Mouse (Mus musculus): ENCODE results near the gene Rcn3. TPM values are rescaled to one million over a fixed set of nuclear protein-coding genes. Genes with fewer than 3 reads are reported as not detected.

The Rcn3 gene
- polyA plus RNA-seq, 1 experiment from 2014 or later: 388 TPM

DNA sequence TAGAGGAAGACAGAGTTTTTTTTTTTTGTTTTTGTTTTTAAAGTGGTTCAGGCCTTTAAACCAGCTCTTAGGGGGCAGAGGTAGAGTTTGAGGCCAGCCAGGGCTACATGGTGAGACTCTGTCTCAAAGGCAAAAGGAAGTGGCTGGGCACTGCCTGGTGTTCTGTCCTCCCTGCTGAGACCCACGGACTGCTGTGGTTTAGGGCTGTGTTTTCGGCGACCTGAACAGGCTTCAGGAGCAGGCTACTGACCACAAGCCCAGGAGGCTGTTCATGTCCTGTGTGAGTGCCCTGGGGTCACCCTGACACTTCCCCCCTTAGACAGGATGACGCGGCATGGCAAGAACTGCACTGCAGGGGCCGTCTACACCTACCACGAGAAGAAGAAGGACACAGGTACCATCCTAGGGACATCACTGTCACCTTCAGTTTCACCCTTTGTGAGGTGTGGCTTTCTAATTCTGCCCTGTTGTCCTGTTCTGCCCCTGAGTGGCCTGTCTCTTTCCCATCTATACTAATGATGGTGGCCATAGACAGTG, 18.8 kb downstream of the Rcn3 start:
- H3K9ac ChIP-seq (ENCODE audit: low read length): no peak overlapping the region
- H3K36me3 ChIP-seq (ENCODE audit: control insufficient read depth, insufficient read depth, low read length): peaks cover 7% of the 10 kb centered on the region; the same call in 1 of the 2 replicates
- H3K27me3 ChIP-seq (ENCODE audit: control insufficient read depth, insufficient read depth, low read length): no peaks in the 10 kb centered on the region
- WGBS: 83% methylated on average over 7 of the region's 7 CpGs
- no peak overlapping the region for H3K27ac ChIP-seq (ENCODE audit: low read length)
- no peaks in the 10 kb centered on the region for H3K4me1 ChIP-seq (ENCODE audit: control insufficient read depth, insufficient read depth, low read length)
- H3K4me3 ChIP-seq (replicated peaks; ENCODE audit: low read length): no peak overlapping the region
- H3K9me3 ChIP-seq (replicated peaks; ENCODE audit: control insufficient read depth, low read length): no peaks in the 10 kb centered on the region
- no peak overlapping the region for H3K4me2 ChIP-seq (ENCODE audit: low read depth, low read length)
- no peak for ATAC-seq (ENCODE audit: insufficient read depth, low FRiP score)

DNA sequence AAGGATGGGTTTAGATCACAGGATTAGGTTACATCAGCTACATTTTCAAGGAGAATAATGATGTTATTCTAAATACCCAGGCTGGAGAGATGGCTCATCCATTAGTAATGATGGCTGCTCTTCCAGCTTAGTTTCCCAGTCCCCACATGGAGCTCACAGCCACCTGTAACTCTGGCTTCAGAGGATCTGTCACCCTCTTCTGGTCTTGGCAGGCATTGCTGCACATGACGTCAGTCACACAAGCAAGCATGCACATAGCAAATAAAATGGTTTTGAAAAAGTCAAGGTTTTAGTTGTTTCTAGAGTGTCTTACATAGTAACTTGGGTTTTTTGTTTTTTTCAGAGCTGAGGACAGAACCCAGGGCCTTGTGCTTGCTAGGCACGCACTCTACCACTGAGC, 19.8 kb downstream of the Rcn3 start:
- ATAC-seq (ENCODE audit: insufficient read depth, low FRiP score): no peak
- no peak overlapping the region for H3K4me3 ChIP-seq (replicated peaks; ENCODE audit: low read length)
- H3K4me1 ChIP-seq (ENCODE audit: control insufficient read depth, insufficient read depth, low read length): no peaks in the 10 kb centered on the region
- peaks cover 7% of the 10 kb centered on the region; the same call in 1 of the 2 replicates for H3K36me3 ChIP-seq (ENCODE audit: control insufficient read depth, insufficient read depth, low read length)
- no peak overlapping the region for H3K27ac ChIP-seq (ENCODE audit: low read length)
- no peaks in the 10 kb centered on the region for H3K9me3 ChIP-seq (replicated peaks; ENCODE audit: control insufficient read depth, low read length)
- no peak overlapping the region for H3K4me2 ChIP-seq (ENCODE audit: low read depth, low read length)
- 80% methylated on average over 2 of the region's 2 CpGs for WGBS
- H3K27me3 ChIP-seq (ENCODE audit: control insufficient read depth, insufficient read depth, low read length): no peaks in the 10 kb centered on the region
- no peak overlapping the region for H3K9ac ChIP-seq (ENCODE audit: low read length)

DNA sequence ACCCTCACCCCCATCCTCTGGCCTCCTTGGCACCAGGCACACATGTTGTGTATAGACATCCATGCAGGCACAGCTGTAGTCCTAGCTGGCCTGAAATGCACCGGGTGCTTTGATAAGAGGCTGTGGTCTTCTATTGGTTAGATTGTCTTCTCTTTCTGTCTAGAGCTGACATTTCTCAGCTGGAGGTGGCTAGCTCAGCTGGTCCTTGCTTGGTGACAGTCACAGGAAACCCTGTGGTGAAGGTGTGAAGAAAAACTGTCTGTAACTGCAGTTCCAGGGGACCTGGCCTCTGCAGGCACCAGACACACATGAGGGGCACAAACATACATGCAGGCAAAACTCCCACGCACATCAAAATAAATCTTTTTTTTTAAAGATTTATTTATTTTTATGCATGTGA, 22.4 kb downstream of the Rcn3 start:
- no peak overlapping the region for H3K27ac ChIP-seq (ENCODE audit: low read length)
- H3K9me3 ChIP-seq (replicated peaks; ENCODE audit: control insufficient read depth, low read length): no peaks in the 10 kb centered on the region
- H3K9ac ChIP-seq (ENCODE audit: low read length): no peak overlapping the region
- no peaks in the 10 kb centered on the region for H3K4me1 ChIP-seq (ENCODE audit: control insufficient read depth, insufficient read depth, low read length)
- no peaks in the 10 kb centered on the region for H3K36me3 ChIP-seq (ENCODE audit: control insufficient read depth, insufficient read depth, low read length)
- H3K4me3 ChIP-seq (replicated peaks; ENCODE audit: low read length): no peak overlapping the region
- no peaks in the 10 kb centered on the region for H3K27me3 ChIP-seq (ENCODE audit: control insufficient read depth, insufficient read depth, low read length)
- ATAC-seq (ENCODE audit: insufficient read depth, low FRiP score): no peak
- H3K4me2 ChIP-seq (ENCODE audit: low read depth, low read length): no peak overlapping the region
- WGBS: 80% methylated on average over 2 of the region's 2 CpGs

DNA sequence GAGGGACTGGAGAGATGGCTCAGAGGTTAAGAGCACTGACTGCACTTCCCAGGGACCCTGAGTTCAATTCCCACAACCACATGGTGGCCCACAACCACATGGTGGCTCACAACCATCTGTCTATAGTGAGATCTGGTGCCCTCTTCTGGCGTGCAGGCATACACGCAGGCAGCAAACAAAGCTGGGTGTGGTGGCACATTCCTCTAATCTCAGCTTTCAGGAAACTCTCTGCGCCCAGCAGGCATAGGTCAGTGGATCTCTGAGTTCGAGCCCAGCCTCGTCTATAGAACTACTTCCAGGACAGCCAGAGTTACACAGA, 24.1 kb downstream of the Rcn3 start:
- no peaks in the 10 kb centered on the region for H3K36me3 ChIP-seq (ENCODE audit: control insufficient read depth, insufficient read depth, low read length)
- no peak overlapping the region for H3K4me2 ChIP-seq (ENCODE audit: low read depth, low read length)
- no peak overlapping the region for H3K4me3 ChIP-seq (replicated peaks; ENCODE audit: low read length)
- no peak overlapping the region for H3K27ac ChIP-seq (ENCODE audit: low read length)
- no peak overlapping the region for H3K9ac ChIP-seq (ENCODE audit: low read length)
- H3K4me1 ChIP-seq (ENCODE audit: control insufficient read depth, insufficient read depth, low read length): peaks cover 9% of the 10 kb centered on the region; the same call in 1 of the 2 replicates
- WGBS: 27% methylated on average over 5 of the region's 5 CpGs
- no peaks in the 10 kb centered on the region for H3K9me3 ChIP-seq (replicated peaks; ENCODE audit: control insufficient read depth, low read length)
- ATAC-seq (ENCODE audit: insufficient read depth, low FRiP score): no peak
- H3K27me3 ChIP-seq (ENCODE audit: control insufficient read depth, insufficient read depth, low read length): no peaks in the 10 kb centered on the region

DNA sequence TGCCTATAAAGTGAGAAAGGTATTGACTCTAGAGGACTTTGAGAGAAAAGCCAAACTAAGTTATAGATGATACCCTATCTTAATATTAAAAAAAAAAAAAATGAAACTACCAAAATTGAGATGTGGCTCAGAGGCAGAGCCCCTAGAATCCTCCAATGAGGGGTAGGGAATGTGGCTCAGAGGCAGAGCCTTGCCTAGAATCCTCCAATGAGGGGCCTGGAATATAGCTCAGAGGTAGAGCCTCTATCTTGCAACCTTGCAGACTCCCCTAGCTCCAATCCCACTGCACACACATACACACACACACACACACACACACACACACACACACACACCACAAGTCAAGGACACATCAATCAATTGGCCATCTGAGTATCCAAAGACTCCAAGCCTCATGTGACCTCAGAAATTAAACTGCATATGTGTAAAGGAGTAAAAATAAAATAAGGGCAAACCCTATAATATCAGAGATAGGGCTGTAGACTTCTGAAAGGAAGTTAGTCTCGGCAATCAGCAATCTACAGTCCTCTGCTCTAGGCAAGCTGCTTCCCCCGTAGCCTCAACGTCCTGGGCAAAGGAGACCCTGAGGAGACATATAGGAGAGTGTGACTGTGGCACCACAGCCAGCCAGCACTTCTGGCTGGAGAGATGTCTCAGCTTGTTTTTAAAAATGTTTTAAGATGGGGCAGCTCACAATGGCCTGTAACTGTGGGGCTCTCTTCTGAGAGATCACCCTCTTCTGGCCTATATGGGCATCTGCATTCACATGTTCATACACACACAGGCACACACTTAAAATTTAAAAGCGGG, 24.6 kb downstream of the Rcn3 start:
- Histone ChIP-seq H3K9ac (ENCODE audit: low read length) (no peak overlapping the region), H3K9me3 (replicated peaks; ENCODE audit: control insufficient read depth, low read length) (no peaks in the 10 kb centered on the region), H3K4me1 (ENCODE audit: control insufficient read depth, insufficient read depth, low read length) (peaks cover 9% of the 10 kb centered on the region; the same call in 1 of the 2 replicates), H3K27me3 (ENCODE audit: control insufficient read depth, insufficient read depth, low read length) (no peaks in the 10 kb centered on the region), H3K27ac (ENCODE audit: low read length) (no peak overlapping the region), H3K36me3 (ENCODE audit: control insufficient read depth, insufficient read depth, low read length) (no peaks in the 10 kb centered on the region), H3K4me2 (ENCODE audit: low read depth, low read length) (no peak overlapping the region), H3K4me3 (replicated peaks; ENCODE audit: low read length) (no peak overlapping the region)
- WGBS: 70% methylated on average over 4 of the region's 4 CpGs
- no peak for ATAC-seq (ENCODE audit: insufficient read depth, low FRiP score)

DNA sequence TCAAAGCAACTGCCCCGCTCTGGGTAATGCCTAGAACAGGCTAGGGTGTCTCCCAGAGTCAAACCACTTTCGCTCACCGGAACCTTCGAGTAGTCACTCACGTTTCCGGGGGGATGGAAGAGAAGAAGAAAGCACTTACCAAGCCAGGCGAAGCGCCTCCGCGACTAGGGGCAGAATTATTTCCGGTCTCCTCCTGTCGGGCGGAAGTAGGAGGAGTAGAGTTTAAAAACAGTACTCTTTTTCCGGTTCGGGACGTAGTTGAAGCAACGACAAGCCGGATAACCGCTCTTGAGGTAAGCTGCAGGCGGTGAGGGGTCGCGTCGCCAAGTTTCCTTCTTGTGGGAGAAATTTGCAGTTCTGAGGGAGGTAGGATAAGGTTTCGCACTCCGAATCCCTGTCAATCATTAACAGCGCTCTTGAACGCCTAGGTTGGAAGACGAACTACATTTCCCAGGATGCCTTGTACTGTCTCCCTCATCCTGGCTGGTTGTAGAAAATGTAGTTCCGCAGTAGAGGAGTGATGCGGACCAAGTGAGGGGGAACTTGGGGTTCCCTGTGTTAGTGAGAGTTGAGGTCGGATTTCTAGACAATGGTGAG, 29.7 kb downstream of the Rcn3 start, which contains the start of the genes Nosip and Prrg2:
Nosip (plus strand) TSS at position 191 of the 597 bp plus-strand sequence.
Prrg2 (minus strand) TSS at position 439 of the 597 bp plus-strand sequence.
- WGBS: under 1% methylated on average over 31 of the region's 31 CpGs
- peak within 1 kb of the TSS; percentile 60 for H3K4me2 ChIP-seq (ENCODE audit: low read depth, low read length)
- ATAC-seq (ENCODE audit: insufficient read depth, low FRiP score): peak; percentile 91

DNA sequence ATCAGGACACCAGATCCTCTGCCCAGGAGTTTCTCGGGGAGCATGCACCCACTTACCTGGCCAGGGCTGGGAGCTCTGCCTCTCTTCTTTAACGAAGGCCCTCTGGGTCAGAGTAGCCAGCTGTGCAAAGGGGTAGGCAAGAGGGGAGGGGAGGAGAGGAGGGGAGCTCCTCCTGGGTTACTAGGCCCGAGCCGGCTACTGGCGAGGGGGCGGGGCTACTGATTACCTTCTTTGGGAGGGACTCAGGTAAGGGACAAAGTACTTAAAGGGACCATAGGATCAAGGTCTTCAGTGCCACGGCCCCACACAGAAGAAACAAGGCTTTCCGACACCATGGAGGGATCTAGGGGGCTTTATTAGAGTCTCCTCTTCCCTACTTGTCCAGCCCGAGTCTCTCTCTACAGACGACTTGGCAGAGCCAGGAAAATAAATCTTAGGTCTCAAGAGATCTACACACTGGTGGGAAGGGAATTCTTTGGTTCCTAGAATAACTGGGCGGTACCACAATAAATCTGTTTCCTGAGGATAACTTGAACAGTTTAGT, 30.4 kb downstream of the Rcn3 start:
- peak overlapping the region; percentile 69 for H3K4me3 ChIP-seq (replicated peaks; ENCODE audit: low read length)
- peak overlapping the region; percentile 74 for H3K9ac ChIP-seq (ENCODE audit: low read length)
- H3K27me3 ChIP-seq (ENCODE audit: control insufficient read depth, insufficient read depth, low read length): no peaks in the 10 kb centered on the region
- H3K4me2 ChIP-seq (ENCODE audit: low read depth, low read length): peak overlapping the region; percentile 60
- H3K9me3 ChIP-seq (replicated peaks; ENCODE audit: control insufficient read depth, low read length): no peaks in the 10 kb centered on the region
- H3K27ac ChIP-seq (ENCODE audit: low read length): peak overlapping the region; percentile 91
- 10% methylated on average over 11 of the region's 11 CpGs for WGBS
- peaks cover 16% of the 10 kb centered on the region for H3K4me1 ChIP-seq (ENCODE audit: control insufficient read depth, insufficient read depth, low read length)
- H3K36me3 ChIP-seq (ENCODE audit: control insufficient read depth, insufficient read depth, low read length): no peaks in the 10 kb centered on the region
- peak; percentile 56; the same call in 1 of the 2 replicates for ATAC-seq (ENCODE audit: insufficient read depth, low FRiP score)

More for the DNA sequence above, 29.7 kb downstream of the Rcn3 start, which contains the start of the genes Nosip and Prrg2:
- Histone ChIP-seq H3K9me3 (replicated peaks; ENCODE audit: control insufficient read depth, low read length) (no peaks in the 10 kb centered on the region), H3K4me3 (replicated peaks; ENCODE audit: low read length) (peak within 1 kb of the TSS; percentile 69), H3K9ac (ENCODE audit: low read length) (peak within 1 kb of the TSS; percentile 77), H3K36me3 (ENCODE audit: control insufficient read depth, insufficient read depth, low read length) (no peaks in the 10 kb centered on the region), H3K27ac (ENCODE audit: low read length) (peak within 1 kb of the TSS; percentile 91), H3K4me1 (ENCODE audit: control insufficient read depth, insufficient read depth, low read length) (peaks cover 16% of the 10 kb centered on the region), H3K27me3 (ENCODE audit: control insufficient read depth, insufficient read depth, low read length) (no peaks in the 10 kb centered on the region)

DNA sequence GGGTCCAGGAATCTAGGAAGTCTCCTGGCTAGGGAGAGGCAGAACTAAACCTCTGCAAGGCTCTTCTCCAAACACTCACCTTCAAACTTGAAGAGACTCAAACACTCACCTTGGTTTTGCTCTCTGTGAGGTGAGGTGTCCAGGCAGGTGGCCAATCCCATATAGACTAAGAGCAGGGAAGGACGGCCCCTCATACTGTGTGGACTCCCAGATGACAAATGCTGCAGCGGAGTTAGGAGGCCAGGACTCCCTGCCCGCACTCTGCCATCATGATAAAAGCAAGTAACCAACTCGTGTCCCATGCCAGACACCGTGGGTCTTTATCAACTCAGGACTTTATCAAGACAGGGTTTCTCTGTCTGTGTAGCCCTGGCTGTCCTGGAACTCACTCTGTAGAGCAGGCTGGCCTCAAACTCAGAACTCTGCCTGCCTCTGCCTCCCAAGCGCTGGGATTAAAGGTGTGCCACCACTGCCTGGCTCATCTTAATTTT, 31.3 kb downstream of the Rcn3 start:
- 80% methylated on average over 6 of the region's 6 CpGs for WGBS
- no peak overlapping the region for H3K4me2 ChIP-seq (ENCODE audit: low read depth, low read length)
- no peak overlapping the region for H3K27ac ChIP-seq (ENCODE audit: low read length)
- no peak for ATAC-seq (ENCODE audit: insufficient read depth, low FRiP score)
- no peaks in the 10 kb centered on the region for H3K36me3 ChIP-seq (ENCODE audit: control insufficient read depth, insufficient read depth, low read length)
- H3K9ac ChIP-seq (ENCODE audit: low read length): no peak overlapping the region; the same call in 1 of the 2 replicates
- H3K4me1 ChIP-seq (ENCODE audit: control insufficient read depth, insufficient read depth, low read length): peaks cover 16% of the 10 kb centered on the region
- H3K9me3 ChIP-seq (replicated peaks; ENCODE audit: control insufficient read depth, low read length): no peaks in the 10 kb centered on the region
- no peaks in the 10 kb centered on the region for H3K27me3 ChIP-seq (ENCODE audit: control insufficient read depth, insufficient read depth, low read length)
- H3K4me3 ChIP-seq (replicated peaks; ENCODE audit: low read length): peak overlapping the region; percentile 69; the same call in 1 of the 2 replicates

Measured in stomach, embryonic 16.5 days (tissue).